Mouse (Mus musculus): Measurements from ENCODE around the gene Flt1.
"Not testable (repeated sequence)": the region's sequence is repeated elsewhere in the genome, so short reads cannot be mapped to it uniquely, and the experiment has no call there.

The Flt1 gene

GRCm38 (mm10) chr5:147641452-147641851 is 84.4 kb downstream of the Flt1 start:
- ChIA-PET POLR2A (interaction anchor here in 1 of 4 experiments (1.0 kb wide), 1 partner anchor 40 kb away, joined by 4 read pairs; no protein-coding TSS in a partner anchor), CTCF (no interaction called here)

- ChIA-PET POLR2A (interaction anchor here in 1 of 4 experiments (0.7 kb wide), 1 partner anchor 275 kb away, joined by 3 read pairs; no protein-coding TSS in a partner anchor), CTCF (interaction anchor here in 2 of 4 experiments (0.5 to 0.7 kb wide), 3 partner anchors 41 to 238 kb away, joined by 3 to 5 read pairs (median 4); no protein-coding TSS in a partner anchor)
Observed at GRCm38 (mm10) chr5:147639940-147640339, 85.9 kb downstream of the Flt1 start.

- ChIA-PET POLR2A (interaction anchor here in 1 of 4 experiments (0.6 to 1.0 kb wide), 4 partner anchors 9 to 112 kb away, joined by 3 to 5 read pairs (median 4); no protein-coding TSS in a partner anchor), CTCF (no interaction called here)
Observed at GRCm38 (mm10) chr5:147636676-147637075, 89.1 kb downstream of the Flt1 start.

GRCm38 (mm10) chr5:147635883-147636282 is 89.9 kb downstream of the Flt1 start:
- CTCF ChIA-PET: interaction anchor here in 1 of 4 experiments (0.6 kb wide), 2 partner anchors 344 to 600 kb away, joined by 3 read pairs; no protein-coding TSS in a partner anchor
- POLR2A ChIA-PET: interaction anchor here in 1 of 4 experiments (0.6 kb wide), 1 partner anchor 113 kb away, joined by 3 read pairs; no protein-coding TSS in a partner anchor

GRCm38 (mm10) chr5:147634016-147634415 is 91.8 kb downstream of the Flt1 start:
- POLR2A ChIA-PET: no interaction called here
- CTCF ChIA-PET: no interaction called here

GRCm38 (mm10) chr5:147632716-147633115 is 93.1 kb downstream of the Flt1 start:
- ChIA-PET POLR2A (interaction anchor here in 1 of 4 experiments (0.7 kb wide), 2 partner anchors 22 to 93 kb away, joined by 3 read pairs; no protein-coding TSS in a partner anchor), CTCF (interaction anchor here in 1 of 4 experiments (0.7 kb wide), 1 partner anchor 41 kb away, joined by 5 read pairs; no protein-coding TSS in a partner anchor)

- POLR2A ChIA-PET: interaction anchor here in 1 of 4 experiments (0.6 kb wide), 1 partner anchor 1434 kb away, joined by 4 read pairs; no protein-coding TSS in a partner anchor
- CTCF ChIA-PET: interaction anchor here in 1 of 4 experiments (0.6 kb wide), 1 partner anchor 185 kb away, joined by 3 read pairs; no protein-coding TSS in a partner anchor
Observed at GRCm38 (mm10) chr5:147630426-147631290, 95.2 kb downstream of the Flt1 start.

- CTCF ChIA-PET: interaction anchor here in 1 of 4 experiments (0.5 kb wide), 1 partner anchor 32 kb away, joined by 3 read pairs; no protein-coding TSS in a partner anchor
- POLR2A ChIA-PET: no interaction called here
Observed at GRCm38 (mm10) chr5:147626944-147627343, 98.9 kb downstream of the Flt1 start.

GRCm38 (mm10) chr5:147623747-147624146 is 102.1 kb downstream of the Flt1 start:
- POLR2A ChIA-PET: interaction anchor here in 1 of 4 experiments (1.2 kb wide), 1 partner anchor 40 kb away, joined by 3 read pairs; no protein-coding TSS in a partner anchor
- CTCF ChIA-PET: no interaction called here

GRCm38 (mm10) chr5:147620178-147620577 is 105.6 kb downstream of the Flt1 start:
- ChIA-PET CTCF (interaction anchor here in 3 of 4 experiments (0.6 to 1.2 kb wide), 5 partner anchors 211 to 619 kb away, joined by 3 to 11 read pairs (median 3); no protein-coding TSS in a partner anchor), POLR2A (interaction anchor here in 1 of 4 experiments (0.6 kb wide), 1 partner anchor 1044 kb away, joined by 5 read pairs; no protein-coding TSS in a partner anchor)

GRCm38 (mm10) chr5:147618243-147618642 is 107.6 kb downstream of the Flt1 start:
- ChIA-PET POLR2A (interaction anchor here in 1 of 4 experiments (1.0 kb wide), 1 partner anchor 10 kb away, joined by 4 read pairs; no protein-coding TSS in a partner anchor), CTCF (interaction anchor here in 1 of 4 experiments (0.7 kb wide), 1 partner anchor 1984 kb away, joined by 4 read pairs; no protein-coding TSS in a partner anchor)

- CTCF ChIA-PET: interaction anchor here in 2 of 4 experiments (0.5 to 0.6 kb wide), 2 partner anchors 118 to 803 kb away, joined by 3 read pairs; no protein-coding TSS in a partner anchor
- POLR2A ChIA-PET: interaction anchor here in 1 of 4 experiments (1.0 kb wide), 1 partner anchor 108 kb away, joined by 5 read pairs; no protein-coding TSS in a partner anchor
Observed at GRCm38 (mm10) chr5:147616450-147616849, 109.4 kb downstream of the Flt1 start.

- CTCF ChIA-PET: interaction anchor here in 1 of 4 experiments (0.7 kb wide), 1 partner anchor 69 kb away, joined by 3 read pairs; no protein-coding TSS in a partner anchor
- POLR2A ChIA-PET: interaction anchor here in 1 of 4 experiments (0.8 kb wide), 1 partner anchor 21 kb away, joined by 4 read pairs; no protein-coding TSS in a partner anchor
Observed at GRCm38 (mm10) chr5:147614659-147615058, 111.2 kb downstream of the Flt1 start.

- CTCF ChIA-PET, POLR2A ChIA-PET: not testable (repeated sequence)
Observed at GRCm38 (mm10) chr5:147611348-147611747, 114.5 kb downstream of the Flt1 start.

GRCm38 (mm10) chr5:147607256-147607975 is 118.4 kb downstream of the Flt1 start:
- CTCF ChIA-PET: no interaction called here
- POLR2A ChIA-PET: interaction anchor here in 1 of 4 experiments (0.9 to 1.9 kb wide), 3 partner anchors 11 to 159 kb away, joined by 4 read pairs; no protein-coding TSS in a partner anchor

- ChIA-PET POLR2A (interaction anchor here in 2 of 4 experiments (0.6 to 0.7 kb wide), 2 partner anchors 28 to 144 kb away, joined by 3 to 4 read pairs; no protein-coding TSS in a partner anchor), CTCF (no interaction called here)
Observed at GRCm38 (mm10) chr5:147606751-147607150, 119.1 kb downstream of the Flt1 start.

GRCm38 (mm10) chr5:147601460-147602360 is 124.1 kb downstream of the Flt1 start:
- POLR2A ChIA-PET: interaction anchor here in 2 of 4 experiments (0.5 to 1.3 kb wide), 7 partner anchors 12 to 355 kb away, joined by 3 to 4 read pairs (median 3); partner anchors contain the start of gene Mtus2 (in 1 of the 2)
- CTCF ChIA-PET: interaction anchor here in 2 of 4 experiments (0.6 to 0.7 kb wide), 2 partner anchors 31 to 268 kb away, joined by 3 to 4 read pairs; no protein-coding TSS in a partner anchor
